Mouse (Mus musculus) erythroblast, embryonic 14.5 days (primary cell): ENCODE results near the gene Lcn11. TPM values are rescaled to one million over a fixed set of nuclear protein-coding genes. Genes with fewer than 3 reads are reported as not detected.

Source experiments
- H3K27me3 ChIP-seq: 2 replicates; pipeline ENCODE4 v1.6.1; 2012; ENCODE audit warnings: inconsistent platforms; ENCODE audit not compliant: control insufficient read depth
- H3K36me3 ChIP-seq: 2 replicates; pipeline ENCODE4 v1.6.1; 2012; ENCODE audit warnings: mild to moderate bottlenecking, inconsistent platforms; ENCODE audit not compliant: control insufficient read depth
- H3K4me1 ChIP-seq: 2 replicates; pipeline ENCODE4 v1.6.1; 2012; ENCODE audit warnings: inconsistent platforms; ENCODE audit not compliant: control insufficient read depth
- H3K4me3 ChIP-seq: replicated peaks from 2 replicates; pipeline ENCODE3; 2012; ENCODE audit warnings: moderate library complexity, mild to moderate bottlenecking, inconsistent platforms
- H3K9me3 ChIP-seq: 2 replicates; pipeline ENCODE4 v1.6.1; 2012; ENCODE audit warnings: low read length, inconsistent platforms, mixed read lengths; ENCODE audit not compliant: control insufficient read depth
- GATA1 ChIP-seq: IDR thresholded peaks from 2 replicates; pipeline ENCODE4 v1.6.1; 2012; ENCODE audit warnings: low read length, inconsistent platforms, mixed read lengths
- TAL1 ChIP-seq: IDR thresholded peaks from 3 replicates; pipeline ENCODE4 v1.6.1; 2012; ENCODE audit warnings: low read length, inconsistent platforms, mixed read lengths
- polyA plus RNA-seq: library from polyadenylated mRNA; stranded (reverse); fragments of >175 nt; gene quantifications from 2 replicates; pipeline ENCODE4 v1.2.3, GENCODE M21; 2012

Lcn11 gene
- polyA plus RNA-seq, 1 experiment: not detected

GRCm38 (mm10) chr2:25774640-25775039, 2.2 kb upstream of the Lcn11 start:
- Histone ChIP-seq H3K4me3 (no peak overlapping the region), H3K4me1 (no peaks in the 10 kb centered on the region), H3K9me3 (no peaks in the 10 kb centered on the region), H3K27me3 (no peaks in the 10 kb centered on the region), H3K36me3 (no peaks in the 10 kb centered on the region)
- TF ChIP-seq TAL1 (no peak), GATA1 (no peak)

DNA sequence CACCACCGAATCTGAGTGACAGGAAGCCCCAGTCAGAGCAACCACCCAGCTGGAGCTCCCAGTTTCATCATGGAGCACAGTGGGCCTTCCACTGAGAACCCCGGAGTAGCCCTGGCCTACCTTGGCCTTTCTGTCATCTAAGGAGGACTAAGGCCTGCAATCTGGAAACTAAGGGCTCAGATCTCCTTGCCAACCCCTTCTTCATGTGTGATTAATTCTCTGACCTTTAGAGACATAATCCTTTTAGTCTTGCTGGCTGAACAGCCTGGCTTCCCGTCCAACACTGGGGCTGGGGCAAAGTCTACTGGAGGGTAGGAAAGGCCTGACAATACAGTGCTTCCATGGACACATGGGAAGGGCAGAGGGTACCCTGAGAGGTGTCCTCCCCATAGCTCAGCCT, 826 bp upstream of the Lcn11 start:
- Histone ChIP-seq H3K36me3 (no peaks in the 10 kb centered on the region), H3K9me3 (no peaks in the 10 kb centered on the region), H3K4me3 (no peak overlapping the region), H3K27me3 (no peaks in the 10 kb centered on the region), H3K4me1 (no peaks in the 10 kb centered on the region)
- TF ChIP-seq GATA1: no peak
- no peak for TF ChIP-seq TAL1

- Histone ChIP-seq H3K9me3 (no peaks in the 10 kb centered on the region), H3K4me3 (no peak overlapping the region), H3K4me1 (no peaks in the 10 kb centered on the region)
These were observed 2.3 kb downstream of the Lcn11 start for GRCm38 (mm10) chr2:25779076-25779475.

GRCm38 (mm10) chr2:25780921-25781320, 4.1 kb downstream of the Lcn11 start:
- Histone ChIP-seq H3K4me1 (peaks cover 4% of the 10 kb centered on the region), H3K27me3 (no peaks in the 10 kb centered on the region; the same call in 1 of the 2 replicates), H3K36me3 (no peaks in the 10 kb centered on the region), H3K9me3 (no peaks in the 10 kb centered on the region), H3K4me3 (no peak overlapping the region)
- no peak for TF ChIP-seq GATA1
- no peak for TF ChIP-seq TAL1

More at GRCm38 (mm10) chr2:25779076-25779475, 2.3 kb downstream of the Lcn11 start:
- H3K27me3 ChIP-seq: no peaks in the 10 kb centered on the region
- H3K36me3 ChIP-seq: no peaks in the 10 kb centered on the region
- TF ChIP-seq GATA1 (no peak), TAL1 (no peak)

- no peaks in the 10 kb centered on the region for H3K9me3 ChIP-seq
- no peaks in the 10 kb centered on the region for H3K36me3 ChIP-seq
- TF ChIP-seq GATA1: no peak
- no peak for TF ChIP-seq TAL1
- no peak within 1 kb of the TSS for H3K4me3 ChIP-seq
- H3K4me1 ChIP-seq: peaks cover 11% of the 10 kb centered on the region
- H3K27me3 ChIP-seq: no peaks in the 10 kb centered on the region; the same call in 1 of the 2 replicates
These were observed 5.1 kb downstream of the Lcn11 start, which contains the start of gene Gm13539 for GRCm38 (mm10) chr2:25781957-25782356. Gene Gm13539 (plus strand): TSS chr2:25782257.

GRCm38 (mm10) chr2:25785573-25786322, 8.9 kb downstream of the Lcn11 start:
- no peaks in the 10 kb centered on the region; the same call in 1 of the 2 replicates for H3K27me3 ChIP-seq
- TF ChIP-seq TAL1 (no peak), GATA1 (no peak)

DNA sequence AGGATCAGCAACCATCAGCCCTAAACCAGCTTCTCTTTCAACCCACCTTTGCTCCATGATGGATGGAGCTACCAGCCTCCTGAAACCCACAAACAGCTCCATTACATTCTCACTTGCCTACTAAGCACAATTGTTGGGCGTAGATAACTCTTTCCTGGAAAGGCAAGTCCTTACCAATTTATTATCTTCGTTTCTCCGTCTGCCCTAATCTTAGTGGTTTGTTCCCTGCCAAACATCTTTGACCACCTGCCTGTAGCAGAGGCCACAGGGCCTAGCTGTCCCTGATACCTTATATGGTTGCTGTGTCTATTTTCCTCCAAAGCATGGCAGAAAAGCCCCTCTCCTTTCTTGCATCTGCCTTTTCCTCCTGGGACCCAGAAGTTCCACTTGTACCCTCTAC, 12.3 kb downstream of the Lcn11 start:
- TF ChIP-seq GATA1: no peak
- no peak for TF ChIP-seq TAL1
- no peaks in the 10 kb centered on the region; the same call in 1 of the 2 replicates for H3K27me3 ChIP-seq
- H3K36me3 ChIP-seq: no peaks in the 10 kb centered on the region
- no peak overlapping the region for H3K4me3 ChIP-seq
- H3K9me3 ChIP-seq: no peaks in the 10 kb centered on the region
- peaks cover 41% of the 10 kb centered on the region for H3K4me1 ChIP-seq

More at GRCm38 (mm10) chr2:25785573-25786322, 8.9 kb downstream of the Lcn11 start:
- no peak overlapping the region for H3K4me3 ChIP-seq
- no peaks in the 10 kb centered on the region for H3K36me3 ChIP-seq
- no peaks in the 10 kb centered on the region for H3K9me3 ChIP-seq
- H3K4me1 ChIP-seq: peaks cover 41% of the 10 kb centered on the region

GRCm38 (mm10) chr2:25797635-25798034, 20.8 kb downstream of the Lcn11 start:
- no peak for TF ChIP-seq TAL1
- no peak for TF ChIP-seq GATA1
- H3K36me3 ChIP-seq: no peaks in the 10 kb centered on the region

GRCm38 (mm10) chr2:25798065-25798464, 21.2 kb downstream of the Lcn11 start:
- no peak overlapping the region for H3K4me3 ChIP-seq
- H3K9me3 ChIP-seq: no peaks in the 10 kb centered on the region
- peaks cover 2% of the 10 kb centered on the region for H3K27me3 ChIP-seq
- no peak for TF ChIP-seq TAL1
- no peak for TF ChIP-seq GATA1
- no peaks in the 10 kb centered on the region for H3K36me3 ChIP-seq
- no peaks in the 10 kb centered on the region for H3K4me1 ChIP-seq

More at GRCm38 (mm10) chr2:25797635-25798034, 20.8 kb downstream of the Lcn11 start:
- peaks cover 2% of the 10 kb centered on the region for H3K27me3 ChIP-seq
- H3K9me3 ChIP-seq: no peaks in the 10 kb centered on the region
- no peak overlapping the region for H3K4me3 ChIP-seq
- H3K4me1 ChIP-seq: no peaks in the 10 kb centered on the region
